Mouse (Mus musculus) CH12.LX (cell line): ENCODE measurements around the gene Tmem117. TPM values are rescaled to one million over a fixed set of nuclear protein-coding genes. Genes with fewer than 3 reads are reported as not detected.

ENCODE experiments used
- DNase-seq: peaks from one replicate; pipeline ENCODE4 v3.0.0-alpha.2; 2013; ENCODE audit errors: extremely low read depth
- H3K27ac ChIP-seq: 2 replicates; pipeline ENCODE4 v1.5.1; 2012; ENCODE audit warnings: low read depth, mild to moderate bottlenecking, control low read depth, moderate library complexity; ENCODE audit not compliant: insufficient read depth
- H3K27me3 ChIP-seq: replicated peaks from 2 replicates; pipeline ENCODE3; 2012; ENCODE audit warnings: inconsistent platforms
- H3K36me3 ChIP-seq, 2 experiments: replicated peaks in 1 of 2; 2 replicates each; pipeline versions ENCODE3 to v1.6.1; 2012; ENCODE audit warnings: inconsistent platforms in 1 of 2, low read length in 1 of 2, mild to moderate bottlenecking in 1 of 2, mixed read lengths in 1 of 2, moderate library complexity in 1 of 2; ENCODE audit not compliant: control insufficient read depth in 1 of 2, insufficient read depth in 1 of 2
- H3K4me1 ChIP-seq, 2 experiments: 2 replicates each; pipeline ENCODE4 v1.6.1; 2012; ENCODE audit warnings: inconsistent platforms in 1 of 2, moderate library complexity in 1 of 2; ENCODE audit not compliant: insufficient read depth in 2 of 2, control insufficient read depth in 1 of 2
- H3K4me2 ChIP-seq: 2 replicates; pipeline ENCODE4 v1.6.1; 2012; ENCODE audit warnings: low read depth, mild to moderate bottlenecking, control low read depth; ENCODE audit not compliant: poor library complexity, insufficient read depth, severe bottlenecking
- H3K4me3 ChIP-seq, 3 experiments: fragments of 150-350 bp in 1 of 3; sonication (generic) in 1 of 3; replicated peaks in 1 of 3; 2 replicates each; pipeline versions ENCODE3 to v1.5.1; 2011 to 2012; ENCODE audit warnings: low read depth in 2 of 3, low read length in 2 of 3, mild to moderate bottlenecking in 2 of 3, moderate library complexity in 2 of 3, control low read depth in 1 of 3, improper control_type of control experiment in 1 of 3, inconsistent platforms in 1 of 3, mixed read lengths in 1 of 3; ENCODE audit not compliant: poor library complexity in 1 of 3
- H3K79me2 ChIP-seq: replicated peaks from 2 replicates; pipeline ENCODE4 v1.6.1; 2012; ENCODE audit warnings: mild to moderate bottlenecking, moderate library complexity; ENCODE audit not compliant: control insufficient read depth, poor library complexity, insufficient read depth, severe bottlenecking; ENCODE audit errors: extremely low read depth
- H3K9ac ChIP-seq: 2 replicates; pipeline ENCODE4 v1.6.1; 2012; ENCODE audit warnings: low read depth, mild to moderate bottlenecking, control low read depth, moderate library complexity; ENCODE audit not compliant: insufficient read depth
- H3K9me3 ChIP-seq: replicated peaks from 2 replicates; pipeline ENCODE3; 2012; ENCODE audit warnings: low read length, inconsistent platforms, mixed read lengths
- BHLHE40 ChIP-seq: IDR thresholded peaks from 2 replicates; pipeline ENCODE4 v1.6.1; 2011; ENCODE audit warnings: mild to moderate bottlenecking, low read depth, low read length, improper control_type of control experiment
- CHD1 ChIP-seq: IDR thresholded peaks from 2 replicates; pipeline ENCODE4 v1.6.1; 2012; ENCODE audit warnings: low read depth, low read length, improper control_type of control experiment, inconsistent platforms
- CHD2 ChIP-seq: IDR thresholded peaks from 2 replicates; pipeline ENCODE4 v1.6.1; 2011; ENCODE audit warnings: low read length, improper control_type of control experiment
- CTCF ChIP-seq, 2 experiments: IDR thresholded peaks in 1 of 2; conservative IDR thresholded peaks in 1 of 2; 2 replicates each; pipeline ENCODE4 v1.5.1; 2011 to 2012; ENCODE audit warnings: low read depth in 2 of 2, low read length in 2 of 2, improper control_type of control experiment in 1 of 2, inconsistent platforms in 1 of 2, mild to moderate bottlenecking in 1 of 2, moderate library complexity in 1 of 2
- E2F4 ChIP-seq: IDR thresholded peaks from 2 replicates; pipeline ENCODE4 v1.6.1; 2011; ENCODE audit warnings: low read depth, low read length, improper control_type of control experiment; ENCODE audit not compliant: insufficient replicate concordance
- GABPA ChIP-seq: IDR thresholded peaks from 2 replicates; pipeline ENCODE4 v1.6.1; 2012; ENCODE audit warnings: low read depth, low read length, improper control_type of control experiment, inconsistent platforms; ENCODE audit not compliant: insufficient replicate concordance
- HCFC1 ChIP-seq: IDR thresholded peaks from 2 replicates; pipeline ENCODE4 v1.6.1; 2012; ENCODE audit warnings: low read depth, mild to moderate bottlenecking, inconsistent platforms, low read length, improper control_type of control experiment
- MAFK ChIP-seq: IDR thresholded peaks from 2 replicates; pipeline ENCODE4 v1.6.1; 2011; ENCODE audit warnings: low read length, improper control_type of control experiment; ENCODE audit not compliant: insufficient replicate concordance
- MAX ChIP-seq: IDR thresholded peaks from 2 replicates; pipeline ENCODE4 v1.6.1; 2011; ENCODE audit warnings: low read length, improper control_type of control experiment
- MEF2A ChIP-seq: IDR thresholded peaks from 2 replicates; pipeline ENCODE4 v1.6.1; 2014; ENCODE audit warnings: low read depth, mild to moderate bottlenecking, inconsistent platforms, low read length, improper control_type of control experiment, borderline replicate concordance
- MXI1 ChIP-seq: IDR thresholded peaks from 2 replicates; pipeline ENCODE4 v1.6.1; 2011; ENCODE audit warnings: mild to moderate bottlenecking, low read depth, low read length, improper control_type of control experiment
- MYC ChIP-seq: IDR thresholded peaks from 2 replicates; pipeline ENCODE4 v1.6.1; 2011; ENCODE audit warnings: low read depth, mild to moderate bottlenecking, improper control_type of control experiment, low read length
- NELFE ChIP-seq: IDR thresholded peaks from 2 replicates; pipeline ENCODE4 v1.6.1; 2011; ENCODE audit warnings: low read depth, low read length, improper control_type of control experiment
- NRF1 ChIP-seq: IDR thresholded peaks from 2 replicates; pipeline ENCODE4 v1.6.1; 2014; ENCODE audit warnings: low read depth, mild to moderate bottlenecking, inconsistent platforms, low read length, improper control_type of control experiment, moderate library complexity
- PAX5 ChIP-seq: IDR thresholded peaks from 2 replicates; pipeline ENCODE4 v1.6.1; 2012; ENCODE audit warnings: low read length, inconsistent platforms, mixed read lengths
- POLR2A ChIP-seq: IDR thresholded peaks from 2 replicates; pipeline ENCODE4 v1.6.1; 2011; ENCODE audit warnings: low read depth, mild to moderate bottlenecking, improper control_type of control experiment, low read length
- POLR2AphosphoS2 ChIP-seq: IDR thresholded peaks from 2 replicates; pipeline ENCODE4 v1.6.1; 2011; ENCODE audit warnings: low read depth, low read length, improper control_type of control experiment
- RAD21 ChIP-seq: IDR thresholded peaks from 2 replicates; pipeline ENCODE4 v1.6.1; 2011; ENCODE audit warnings: low read depth, mild to moderate bottlenecking, low read length, improper control_type of control experiment, moderate library complexity
- SMC3 ChIP-seq: IDR thresholded peaks from 2 replicates; pipeline ENCODE4 v1.6.1; 2011; ENCODE audit warnings: low read depth, low read length, improper control_type of control experiment
- TBP ChIP-seq: conservative IDR thresholded peaks from 2 replicates; pipeline ENCODE4 v1.6.1; 2011; ENCODE audit warnings: low read depth, low read length, improper control_type of control experiment
- TCF12 ChIP-seq: IDR thresholded peaks from 2 replicates; pipeline ENCODE4 v1.6.1; 2014; ENCODE audit warnings: low read depth, mild to moderate bottlenecking, inconsistent platforms, low read length, improper control_type of control experiment
- UBTF ChIP-seq: IDR thresholded peaks from 2 replicates; pipeline ENCODE4 v1.6.1; 2012; ENCODE audit warnings: low read depth, mild to moderate bottlenecking, inconsistent platforms, low read length, improper control_type of control experiment, moderate library complexity
- ZC3H11A ChIP-seq: IDR thresholded peaks from 2 replicates; pipeline ENCODE4 v1.6.1; 2012; ENCODE audit warnings: low read depth, mild to moderate bottlenecking, inconsistent platforms, low read length, improper control_type of control experiment
- ZMIZ1 ChIP-seq: IDR thresholded peaks from 2 replicates; pipeline ENCODE4 v1.6.1; 2012; ENCODE audit warnings: low read depth, mild to moderate bottlenecking, inconsistent platforms, low read length, improper control_type of control experiment
- dilution Hi-C: fragments of 300-500 bp; cut with MboI; formaldehyde crosslinking; loops from 2 replicates; pipeline ENCODE4 v1.14.3; 2020; ENCODE audit warnings: low sequenced_read_pairs; ENCODE audit not compliant: extremely low pct_unique_long_range_greater_than_20kb, extremely low pct_ligation_motif_present
- in situ Hi-C: fragments of 300-500 bp; cut with MboI; formaldehyde crosslinking; loops from 3 replicates; pipeline ENCODE4 v1.14.3; 2019; ENCODE audit warnings: low sequenced_read_pairs, low pct_ligation_motif_present, low pct_unique_long_range_greater_than_20kb, mixed read lengths
- polyA plus RNA-seq: library from polyadenylated mRNA; unstranded; fragments of >175 nt; gene quantifications from 2 replicates; pipeline ENCODE4 v1.2.1, GENCODE M21; 2012; ENCODE audit warnings: low read depth; ENCODE audit not compliant: insufficient read length
- total RNA-seq, 2 experiments: library from RNA; depleted of rRNA; stranded (reverse); fragments of 300-350 nt in 1 of 2; fragments of >200 nt in 1 of 2; gene quantifications; 2 replicates each; pipeline ENCODE4 v1.2.3; 2012 to 2014

Tmem117 gene
- total and polyA plus RNA-seq, 3 experiments = not detected

GRCm38 (mm10) chr15:95101522-95101921 is 472.5 kb downstream of the Tmem117 start:
- peaks cover 68% of the 10 kb centered on the region for H3K9me3 ChIP-seq
- no peak for DNase-seq
- H3K4me1 ChIP-seq = no peaks in the 10 kb centered on the region
- no peak overlapping the region for H3K4me3 ChIP-seq
- no peaks in the 10 kb centered on the region for H3K27me3 ChIP-seq
- no peaks in the 10 kb centered on the region for H3K79me2 ChIP-seq
- no peaks in the 10 kb centered on the region for H3K36me3 ChIP-seq
- H3K4me2 ChIP-seq = no peak overlapping the region
- no peak overlapping the region for H3K9ac ChIP-seq
- in situ Hi-C loops = no loop called here
- no peak for TF ChIP-seq MAFK
- no peak for TF ChIP-seq ZMIZ1
- TF ChIP-seq HCFC1 = no peak
- TF ChIP-seq MEF2A = no peak
- TF ChIP-seq NRF1 = no peak
- H3K27ac ChIP-seq = no peak overlapping the region
- dilution Hi-C loops = no loop called here

GRCm38 (mm10) chr15:95107246-95107809 is 478.3 kb downstream of the Tmem117 start:
- H3K4me1 ChIP-seq = no peaks in the 10 kb centered on the region
- no peak for DNase-seq
- H3K27me3 ChIP-seq = no peaks in the 10 kb centered on the region
- H3K4me2 ChIP-seq = no peak overlapping the region
- H3K4me3 ChIP-seq = no peak overlapping the region
- dilution Hi-C loops (no loop called here), in situ Hi-C loops (no loop called here)
- no peak overlapping the region for H3K27ac ChIP-seq
- H3K36me3 ChIP-seq = no peaks in the 10 kb centered on the region
- H3K9me3 ChIP-seq = peaks cover 75% of the 10 kb centered on the region
- H3K9ac ChIP-seq = no peak overlapping the region
- no peak for TF ChIP-seq MAX
- TF ChIP-seq TCF12 = no peak
- no peak for TF ChIP-seq E2F4
- no peak for TF ChIP-seq SMC3
- no peak for TF ChIP-seq CTCF (conservative IDR thresholded peaks at IDR 0.05 in 1 of 2, IDR thresholded peaks at IDR 0.05 in 1 of 2; ENCODE audit: low read depth in 2 of 2, low read length in 2 of 2)
- no peak for TF ChIP-seq POLR2AphosphoS2
- no peak for TF ChIP-seq CHD2
- no peak for TF ChIP-seq ZC3H11A
- no peak for TF ChIP-seq NELFE
- TF ChIP-seq UBTF = no peak
- no peak for TF ChIP-seq GABPA
- TF ChIP-seq POLR2A = no peak
- no peak for TF ChIP-seq CHD1
- no peak for TF ChIP-seq MXI1
- no peak for TF ChIP-seq RAD21
- no peak for TF ChIP-seq PAX5
- no peak for TF ChIP-seq BHLHE40
- TF ChIP-seq TBP = no peak
- no peak for TF ChIP-seq MYC
- H3K79me2 ChIP-seq = no peaks in the 10 kb centered on the region
